Mouse (Mus musculus): ENCODE data around the gene Gnl2.

DNA sequence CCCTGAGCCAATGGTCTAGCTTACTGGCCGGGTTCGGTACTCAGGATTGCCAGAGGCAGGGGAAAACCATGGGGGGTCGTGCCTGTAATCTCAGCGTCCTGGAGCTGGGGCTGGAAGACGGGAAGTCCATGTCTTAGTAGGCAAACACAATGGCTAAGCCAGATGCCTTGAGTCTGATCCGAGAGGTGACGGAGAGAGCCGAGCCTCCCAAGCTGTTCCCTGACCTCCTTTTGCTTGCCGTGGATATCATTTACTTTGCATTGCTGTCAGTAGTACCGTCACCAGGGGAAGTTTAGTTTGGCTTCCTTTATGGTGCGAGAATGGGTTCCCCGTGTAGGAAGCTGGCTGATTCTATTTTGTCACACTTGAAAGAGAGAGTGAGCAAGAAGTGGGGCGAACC, 84.9 kb downstream of the Gnl2 start:
- TF ChIP-seq CTCF (IDR thresholded peaks at IDR 0.05; ENCODE audit: extremely low read depth, insufficient read depth, insufficient read length, insufficient replicate concordance): no peak
- no peak for TF ChIP-seq POLR2A (IDR thresholded peaks at IDR 0.05; ENCODE audit: low read depth, low read length)
